Mouse (Mus musculus): Measurements from ENCODE around the gene Large2. TPM values are rescaled to one million over a fixed set of nuclear protein-coding genes. Genes with fewer than 3 reads are reported as not detected.

Large2 gene
- polyA plus RNA-seq, 1 experiment from 2014 or later = 8.7 TPM

DNA sequence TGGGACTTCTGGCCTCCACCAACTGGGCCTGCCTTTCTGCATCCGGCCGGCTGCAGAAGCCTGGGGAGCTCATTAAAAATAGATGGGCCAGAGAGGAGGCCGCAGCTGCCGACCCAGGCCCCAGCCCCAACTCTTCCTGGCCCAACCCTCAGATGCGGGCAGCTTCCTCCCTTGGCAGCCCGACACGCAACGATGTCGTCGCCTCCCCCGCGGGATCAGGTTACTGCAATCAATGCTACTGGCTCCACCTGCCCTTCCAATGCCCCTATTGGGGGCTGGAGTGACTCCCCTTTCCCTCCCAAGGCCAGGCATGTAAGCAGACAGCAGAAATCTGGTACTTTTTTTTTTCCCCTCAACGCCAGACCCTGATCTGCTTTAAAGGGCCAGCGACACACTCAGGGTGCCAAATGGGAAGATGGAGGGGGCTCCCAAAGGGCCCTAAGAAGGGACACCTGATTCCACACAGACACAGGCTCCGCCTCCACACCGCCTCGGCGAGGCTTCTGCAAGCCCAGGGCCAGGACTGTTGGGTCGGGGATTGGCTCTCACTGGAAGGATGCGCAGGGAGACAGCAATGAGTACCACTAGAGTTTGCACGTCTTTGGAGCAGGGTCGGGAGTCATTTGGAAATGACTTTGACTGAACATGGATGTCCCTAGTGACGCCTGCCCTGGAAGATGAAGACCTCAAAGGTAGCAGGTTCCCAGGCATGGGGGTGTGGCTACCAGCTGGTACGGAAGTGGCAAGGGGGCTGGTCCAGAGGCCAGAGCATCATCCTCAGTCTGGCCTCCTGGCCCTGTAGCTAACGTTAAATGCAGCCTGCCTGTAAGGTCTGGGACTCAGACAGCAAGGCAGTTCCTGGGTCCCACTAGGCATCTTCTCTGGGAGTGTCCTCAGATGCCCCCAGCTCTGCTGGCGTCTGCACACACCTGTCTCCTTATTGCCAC, 17.9 kb upstream of the Large2 start:
- Histone ChIP-seq H3K9ac (ENCODE audit: low read length) (peak overlapping the region; percentile 63), H3K27me3 (ENCODE audit: control insufficient read depth, insufficient read depth, low read length) (no peaks in the 10 kb centered on the region), H3K4me2 (replicated peaks; ENCODE audit: low read depth) (peak overlapping the region; percentile 53), H3K27ac (replicated peaks) (peak overlapping the region; percentile 40; the same call in 1 of the 2 replicates), H3K36me3 (ENCODE audit: control insufficient read depth, insufficient read depth, low read length) (no peaks in the 10 kb centered on the region), H3K4me1 (replicated peaks; ENCODE audit: control insufficient read depth, insufficient read depth) (0 out of 2 replicates have a peak, but pooled peaks cover 3% of the 10 kb centered on the region), H3K9me3 (ENCODE audit: control insufficient read depth, low read length) (no peaks in the 10 kb centered on the region), H3K4me3 (ENCODE audit: low read depth, low read length) (peak overlapping the region; percentile 32)
- DNase-seq (ENCODE audit: low spot score) (peak; percentile 46), ATAC-seq (ENCODE audit: low FRiP score, low TSS enrichment) (no peak)
- TF ChIP-seq EP300 (optimal IDR thresholded peaks at IDR 0.05) (no peak), CTCF (IDR thresholded peaks at IDR 0.05; ENCODE audit: low read depth) (no peak)
- WGBS = 10% methylated on average over 26 of the region's 26 CpGs

DNA sequence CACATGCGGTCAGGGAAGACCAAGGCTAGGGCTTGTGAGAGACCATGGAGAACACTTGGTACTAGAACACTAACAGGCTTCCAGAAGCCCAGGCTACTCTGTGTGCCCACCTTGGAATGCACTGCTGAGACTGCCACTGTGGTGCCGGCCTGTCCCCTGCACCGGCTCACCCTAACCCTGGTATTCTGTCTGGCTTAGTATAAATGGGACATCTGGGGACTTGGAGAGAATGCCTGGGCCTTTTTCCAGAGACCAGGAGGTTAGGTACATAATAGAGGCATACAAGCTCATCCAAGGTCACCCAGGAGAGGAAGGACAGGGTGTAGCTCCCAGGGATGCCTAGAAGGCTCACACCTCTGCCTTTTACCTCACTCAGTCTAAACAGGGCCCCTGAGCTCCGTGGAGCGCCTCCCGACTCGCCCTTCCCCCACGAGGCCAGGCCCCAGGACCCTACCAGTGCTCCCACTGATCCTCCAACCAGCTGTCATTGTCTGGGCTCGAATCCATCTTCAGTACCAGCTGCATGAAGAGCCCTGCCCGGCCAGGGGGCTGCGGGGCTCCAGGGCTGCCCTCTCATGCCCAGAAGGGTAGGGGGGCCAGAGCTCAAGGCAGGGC, 17.1 kb upstream of the Large2 start:
- H3K27ac ChIP-seq (replicated peaks) = peak overlapping the region; percentile 40; the same call in 1 of the 2 replicates
- no peaks in the 10 kb centered on the region for H3K9me3 ChIP-seq (ENCODE audit: control insufficient read depth, low read length)

GRCm38 (mm10) chr2:92391116-92391515, 16.4 kb upstream of the Large2 start:
- TF ChIP-seq CTCF (IDR thresholded peaks at IDR 0.05; ENCODE audit: low read depth) (no peak), EP300 (optimal IDR thresholded peaks at IDR 0.05) (no peak)
- Histone ChIP-seq H3K36me3 (ENCODE audit: control insufficient read depth, insufficient read depth, low read length) (no peaks in the 10 kb centered on the region), H3K9ac (ENCODE audit: low read length) (no peak overlapping the region), H3K4me1 (replicated peaks; ENCODE audit: control insufficient read depth, insufficient read depth) (0 out of 2 replicates have a peak, but pooled peaks cover 3% of the 10 kb centered on the region), H3K27ac (replicated peaks) (no peak overlapping the region), H3K9me3 (ENCODE audit: control insufficient read depth, low read length) (no peaks in the 10 kb centered on the region), H3K4me3 (ENCODE audit: low read depth, low read length) (no peak overlapping the region), H3K4me2 (replicated peaks; ENCODE audit: low read depth) (peak overlapping the region; percentile 53; the same call in 1 of the 2 replicates), H3K27me3 (ENCODE audit: control insufficient read depth, insufficient read depth, low read length) (no peaks in the 10 kb centered on the region)
- WGBS = 88% methylated on average over 8 of the region's 8 CpGs
- no peak for DNase-seq (ENCODE audit: low spot score)
- ATAC-seq (ENCODE audit: low FRiP score, low TSS enrichment) = no peak

More for the DNA sequence above, 17.1 kb upstream of the Large2 start:
- Histone ChIP-seq H3K4me1 (replicated peaks; ENCODE audit: control insufficient read depth, insufficient read depth) (0 out of 2 replicates have a peak, but pooled peaks cover 3% of the 10 kb centered on the region), H3K4me3 (ENCODE audit: low read depth, low read length) (peak overlapping the region; percentile 32), H3K36me3 (ENCODE audit: control insufficient read depth, insufficient read depth, low read length) (no peaks in the 10 kb centered on the region), H3K4me2 (replicated peaks; ENCODE audit: low read depth) (peak overlapping the region; percentile 53), H3K27me3 (ENCODE audit: control insufficient read depth, insufficient read depth, low read length) (no peaks in the 10 kb centered on the region), H3K9ac (ENCODE audit: low read length) (peak overlapping the region; percentile 63)
- no peak for DNase-seq (ENCODE audit: low spot score)
- ATAC-seq (ENCODE audit: low FRiP score, low TSS enrichment) = no peak
- 28% methylated on average over 11 of the region's 11 CpGs for whole genome bisulfite sequencing
- no peak for TF ChIP-seq CTCF (IDR thresholded peaks at IDR 0.05; ENCODE audit: low read depth)
- no peak for TF ChIP-seq EP300 (optimal IDR thresholded peaks at IDR 0.05)

DNA sequence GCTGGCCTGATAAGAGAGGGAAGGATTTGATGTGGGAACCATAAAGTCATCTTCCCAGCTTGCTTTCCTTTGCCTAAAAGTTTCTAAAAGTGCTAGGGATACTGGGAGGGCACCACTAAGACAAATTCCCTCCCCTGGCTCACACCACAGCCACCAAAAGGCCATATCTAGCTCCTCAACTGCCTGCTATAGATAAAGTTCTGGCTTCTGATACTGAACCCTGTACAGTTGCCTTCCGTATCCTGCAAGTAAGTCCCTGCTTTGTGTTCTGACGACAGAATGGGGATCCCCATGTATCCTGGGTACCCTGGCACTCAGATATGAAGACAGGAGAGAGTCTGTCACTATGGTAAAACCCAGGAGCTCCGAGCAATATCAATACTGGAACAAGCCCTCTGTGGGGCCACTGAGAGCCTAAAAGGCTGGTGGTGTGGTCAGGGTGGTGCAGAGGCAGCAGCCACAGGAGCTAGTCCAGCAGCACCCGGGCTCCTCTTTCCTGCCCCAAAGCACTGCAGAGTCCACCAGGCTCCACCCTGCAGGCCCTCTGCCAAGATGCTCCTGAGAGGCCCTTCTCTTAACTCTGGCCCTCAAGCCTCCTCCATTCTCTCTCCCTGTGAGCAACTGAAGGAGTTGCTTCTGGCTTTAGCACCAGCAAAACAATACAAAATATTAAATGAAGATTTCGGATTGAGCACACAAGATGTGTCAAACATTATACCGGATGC, 15.7 kb upstream of the Large2 start:
- Histone ChIP-seq H3K27me3 (ENCODE audit: control insufficient read depth, insufficient read depth, low read length) (no peaks in the 10 kb centered on the region), H3K36me3 (ENCODE audit: control insufficient read depth, insufficient read depth, low read length) (peaks cover 2% of the 10 kb centered on the region; the same call in 1 of the 2 replicates), H3K27ac (replicated peaks) (no peak overlapping the region), H3K9ac (ENCODE audit: low read length) (no peak overlapping the region), H3K4me1 (replicated peaks; ENCODE audit: control insufficient read depth, insufficient read depth) (0 out of 2 replicates have a peak, but pooled peaks cover 3% of the 10 kb centered on the region), H3K4me3 (ENCODE audit: low read depth, low read length) (no peak overlapping the region), H3K4me2 (replicated peaks; ENCODE audit: low read depth) (no peak overlapping the region), H3K9me3 (ENCODE audit: control insufficient read depth, low read length) (no peaks in the 10 kb centered on the region)
- TF ChIP-seq CTCF (IDR thresholded peaks at IDR 0.05; ENCODE audit: low read depth) (no peak), EP300 (optimal IDR thresholded peaks at IDR 0.05) (no peak)
- ATAC-seq (ENCODE audit: low FRiP score, low TSS enrichment) (no peak), DNase-seq (ENCODE audit: low spot score) (no peak)
- WGBS = 66% methylated on average over 6 of the region's 6 CpGs

- H3K4me3 ChIP-seq (ENCODE audit: low read depth, low read length) = peak overlapping the region; percentile 60
- H3K27ac ChIP-seq (replicated peaks) = peak overlapping the region; percentile 73; the same call in 1 of the 2 replicates
- no peak for DNase-seq (ENCODE audit: low spot score)
- H3K4me1 ChIP-seq (replicated peaks; ENCODE audit: control insufficient read depth, insufficient read depth) = 0 out of 2 replicates have a peak, but pooled peaks cover 3% of the 10 kb centered on the region
- WGBS = 8% methylated on average over 10 of the region's 10 CpGs
- peak overlapping the region; percentile 79 for H3K4me2 ChIP-seq (replicated peaks; ENCODE audit: low read depth)
- peaks cover 2% of the 10 kb centered on the region; the same call in 1 of the 2 replicates for H3K36me3 ChIP-seq (ENCODE audit: control insufficient read depth, insufficient read depth, low read length)
- H3K27me3 ChIP-seq (ENCODE audit: control insufficient read depth, insufficient read depth, low read length) = no peaks in the 10 kb centered on the region
- no peak overlapping the region; the same call in 1 of the 2 replicates for H3K9ac ChIP-seq (ENCODE audit: low read length)
- TF ChIP-seq CTCF (IDR thresholded peaks at IDR 0.05; ENCODE audit: low read depth) = no peak
- no peak for TF ChIP-seq EP300 (optimal IDR thresholded peaks at IDR 0.05)
- no peaks in the 10 kb centered on the region for H3K9me3 ChIP-seq (ENCODE audit: control insufficient read depth, low read length)
- 0 out of 2 replicates have a peak, but pooled peaks have one; percentile 16 for ATAC-seq (ENCODE audit: low FRiP score, low TSS enrichment)
These were observed 15.0 kb upstream of the Large2 start for GRCm38 (mm10) chr2:92389645-92390044.
